Mouse (Mus musculus) MEL (cell line): ENCODE data around the gene Sobp.

Experiments
- CTCF ChIP-seq, 3 experiments: IDR thresholded peaks in 2 of 3; conservative IDR thresholded peaks in 1 of 3; 2 replicates each; pipeline ENCODE4 v1.5.1; 2011 to 2012; ENCODE audit warnings: low read length in 3 of 3, low read depth in 2 of 3, mild to moderate bottlenecking in 2 of 3, improper control_type of control experiment in 1 of 3, inconsistent platforms in 1 of 3, mixed read lengths in 1 of 3, moderate library complexity in 1 of 3; ENCODE audit not compliant: control insufficient read depth in 1 of 3, insufficient read depth in 1 of 3, poor library complexity in 1 of 3, severe bottlenecking in 1 of 3
- USF1 ChIP-seq: IDR thresholded peaks from 2 replicates; pipeline ENCODE4 v1.6.1; 2014; ENCODE audit warnings: low read depth, mild to moderate bottlenecking, inconsistent platforms, low read length, improper control_type of control experiment, moderate library complexity

- TF ChIP-seq CTCF (IDR thresholded peaks at IDR 0.05 in 2 of 3, conservative IDR thresholded peaks at IDR 0.05 in 1 of 3; ENCODE audit: control insufficient read depth in 1 of 3, insufficient read depth in 1 of 3, low read depth in 2 of 3, low read length in 3 of 3, poor library complexity in 1 of 3, severe bottlenecking in 1 of 3) (no peak), USF1 (no peak)
These were observed 29.5 kb upstream of the Sobp start for GRCm38 (mm10) chr10:43203865-43204264.
